Mouse (Mus musculus) right cerebral cortex, postnatal 4 days (tissue): Measurements from ENCODE around the gene Boll.
A peak's percentile ranks its signal among the peaks of the same experiment; 100 is the strongest.

Experiments used
- DNase-seq: peaks from one replicate; pipeline ENCODE4 v3.0.0-alpha.2; 2022

Gene Boll

DNA sequence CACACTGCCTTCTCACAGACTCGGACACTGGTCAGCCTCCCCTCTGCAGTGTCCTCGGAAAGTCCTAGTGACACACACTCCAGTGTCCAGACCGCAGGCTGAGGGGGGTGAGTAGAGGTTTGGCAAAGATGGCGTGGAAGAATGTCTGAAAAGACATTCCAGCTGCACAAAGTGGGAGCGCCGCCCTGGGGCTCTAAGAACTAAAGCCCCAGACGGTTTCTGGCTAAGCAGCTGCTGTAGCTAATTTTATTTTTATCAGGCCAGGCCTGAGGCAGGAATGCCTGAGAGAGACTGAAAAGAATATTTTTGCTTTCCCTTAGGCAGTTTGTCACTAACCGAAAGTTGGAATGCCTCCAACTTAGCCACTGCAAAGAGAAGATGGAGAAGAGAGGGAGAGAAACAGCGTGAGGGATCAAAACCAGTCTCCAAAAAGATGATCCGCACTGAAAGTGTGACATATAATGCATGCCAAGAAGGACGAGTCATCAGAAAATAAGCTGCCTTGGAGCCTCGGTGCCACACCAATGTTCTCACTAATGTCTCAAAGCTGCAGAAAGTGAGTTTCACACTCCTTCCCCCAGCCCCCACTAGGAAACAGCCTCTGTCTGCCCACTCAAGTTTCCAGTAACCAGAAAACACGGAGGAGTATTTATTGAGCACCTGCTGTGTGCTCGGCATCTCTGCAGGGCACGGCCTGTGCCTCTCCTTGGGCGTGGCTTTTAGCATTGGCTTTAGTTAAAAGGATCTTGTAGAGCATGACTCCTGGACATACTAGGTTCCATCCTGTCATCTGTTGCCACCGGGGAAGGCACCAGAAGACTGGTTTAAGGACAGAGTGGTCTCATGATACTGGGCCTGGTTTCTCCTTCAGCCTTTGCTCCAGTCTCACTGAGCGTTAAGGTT lies 161.2 kb downstream of the Boll start:
- peak; percentile 37 for DNase-seq

DNA sequence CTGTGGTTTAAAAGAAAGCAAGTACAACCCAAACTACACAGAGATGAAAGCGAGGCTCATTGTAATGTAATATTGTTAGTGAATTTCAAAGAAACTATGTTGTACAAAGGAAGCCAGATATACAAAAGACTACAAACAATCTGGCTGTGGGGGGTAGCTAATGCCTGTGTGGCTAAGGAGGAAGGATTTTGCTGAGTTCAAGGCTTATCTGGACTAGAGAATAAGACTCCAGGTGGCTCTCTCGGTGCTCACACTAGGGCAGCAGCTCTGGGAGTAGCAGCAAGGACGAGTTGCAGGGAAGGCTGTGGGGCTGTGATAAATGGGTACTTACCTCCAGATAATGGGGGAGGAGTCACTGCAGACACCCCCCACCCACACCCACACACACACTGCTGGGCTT lies 164.6 kb downstream of the Boll start:
- DNase-seq, result no peak
